Mouse (Mus musculus) central nervous system, embryonic 14 days (tissue): ENCODE measurements around the gene Birc2. TPM values are rescaled to one million over a fixed set of nuclear protein-coding genes. Genes with fewer than 3 reads are reported as not detected.

Source experiments
- polyA plus RNA-seq: library from polyadenylated mRNA; depleted of rRNA; stranded (reverse); fragments of >200 nt; gene quantifications from 2 replicates; pipeline ENCODE4 v1.2.3, GENCODE M21; 2012; rRNA removed

Gene Birc2
- 36.8 and 42.0 TPM in 2 replicates for polyA plus RNA-seq

GRCm38 (mm10) chr9:7836905-7837805 lies at the start of gene Birc2:
Gene Birc2, minus strand, starts transcription at chr9:7837064.

GRCm38 (mm10) chr9:7872775-7873439 lies 36.0 kb upstream of the Birc2 start, which contains the start of gene Birc3:
Gene Birc3, minus strand, starts transcription at chr9:7873186.

Other genes starting within 250 kb of the Birc2 start
- not detected in 2 replicates for gene Mmp20, start 208.8 kb downstream of the Birc2 start, polyA plus RNA-seq
- gene Mmp7, start 145.0 kb downstream of the Birc2 start, polyA plus RNA-seq: not detected in 2 replicates
- 30.7 and 31.2 TPM in 2 replicates for gene Tmem123, start 73.0 kb downstream of the Birc2 start, polyA plus RNA-seq
- gene Birc3, start 36.1 kb upstream of the Birc2 start, polyA plus RNA-seq: 2.5 and 5.4 TPM in 2 replicates
- gene Yap1, start 167.5 kb upstream of the Birc2 start, polyA plus RNA-seq: 21.2 and 29.9 TPM in 2 replicates
- 10.4 and 13.7 TPM in 2 replicates for gene Cfap300, start 205.8 kb upstream of the Birc2 start, polyA plus RNA-seq